Mouse (Mus musculus) liver, embryonic 12.5 days (tissue): ENCODE data around the gene Zfp1. TPM values are rescaled to one million over a fixed set of nuclear protein-coding genes. Genes with fewer than 3 reads are reported as not detected.
A peak's percentile ranks its signal among the peaks of the same experiment; 100 is the strongest.
"Not testable (repeated sequence)": the region's sequence is repeated elsewhere in the genome, so short reads cannot be mapped to it uniquely, and the experiment has no call there.

Source experiments
- ATAC-seq: fragments of 200-750 bp; cut with Nextera tagmentation; 2 replicates; pipeline ENCODE4 v1.8.0; 2017; ENCODE audit warnings: moderate number of reproducible peaks, mild to moderate bottlenecking, moderate library complexity
- H3K27ac ChIP-seq: fragments of 300-500 bp; sonication (generic); 2 replicates; pipeline ENCODE4 v1.5.1; 2016; ENCODE audit warnings: mild to moderate bottlenecking
- H3K27me3 ChIP-seq: fragments of 300-500 bp; sonication (generic); replicated peaks from 2 replicates; pipeline ENCODE4 v1.6.1; 2016; ENCODE audit warnings: mild to moderate bottlenecking, moderate library complexity
- H3K36me3 ChIP-seq: fragments of 300-500 bp; sonication (generic); 2 replicates; pipeline ENCODE4 v1.6.1; 2016; ENCODE audit warnings: mild to moderate bottlenecking, moderate library complexity
- H3K4me1 ChIP-seq: fragments of 300-500 bp; sonication (generic); 2 replicates; pipeline ENCODE4 v1.6.1; 2016
- H3K4me2 ChIP-seq: fragments of 300-500 bp; sonication (generic); 2 replicates; pipeline ENCODE4 v1.6.1; 2016; ENCODE audit warnings: mild to moderate bottlenecking, moderate library complexity
- H3K4me3 ChIP-seq: fragments of 300-500 bp; sonication (generic); 2 replicates; pipeline ENCODE4 v1.5.1; 2016; ENCODE audit warnings: mild to moderate bottlenecking, moderate library complexity
- H3K9ac ChIP-seq: fragments of 300-500 bp; sonication (generic); 2 replicates; pipeline ENCODE4 v1.6.1; 2016; ENCODE audit warnings: mild to moderate bottlenecking, moderate library complexity
- H3K9me3 ChIP-seq: fragments of 300-500 bp; sonication (generic); replicated peaks from 2 replicates; pipeline ENCODE4 v1.6.1; 2016; ENCODE audit warnings: mild to moderate bottlenecking, moderate library complexity
- WGBS: fragments of 180-500 bp; shearing (Covaris S2); methylation state at CpG from one replicate; pipeline ENCODE4 v1.1.7; 2016; ENCODE audit not compliant: insufficient replicate concordance; 5-methylcytosine and 5-hydroxymethylcytosine counted together
- polyA plus RNA-seq: library from polyadenylated mRNA; unstranded; fragments of >200 nt; fragmentation: Nextera tagmentation; extraction: Ambion mirVana; gene quantifications from 2 replicates; pipeline ENCODE4 v1.2.1, GENCODE M21; 2016

Gene Zfp1
- polyA plus RNA-seq, 1 experiment from 2014 or later: 8.4 TPM

DNA sequence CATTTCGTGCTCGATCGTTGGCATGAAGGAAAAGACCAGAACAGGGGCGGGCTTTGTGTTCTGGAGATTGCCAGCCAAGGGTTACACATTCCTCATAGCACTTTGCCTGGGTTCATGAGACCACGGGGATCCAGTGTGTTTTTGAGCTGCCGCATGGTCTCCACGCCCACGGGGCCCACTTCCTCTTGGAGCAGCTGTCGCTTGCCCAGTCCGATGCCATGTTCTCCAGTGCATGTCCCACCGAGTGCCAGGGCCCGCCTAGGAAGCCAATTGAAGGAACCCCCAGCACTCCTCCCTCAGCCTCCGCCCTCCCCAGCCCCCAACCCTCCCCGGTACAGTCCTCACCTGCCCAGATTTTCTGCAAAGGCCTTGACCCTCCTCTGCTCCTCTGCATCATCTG, 16.3 kb upstream of the Zfp1 start:
- no peak for ATAC-seq
- Histone ChIP-seq H3K4me3 (no peak overlapping the region), H3K36me3 (0 out of 2 replicates have a peak, but pooled peaks cover 3% of the 10 kb centered on the region), H3K9me3 (no peaks in the 10 kb centered on the region), H3K27me3 (peaks cover 3% of the 10 kb centered on the region; the same call in 1 of the 2 replicates), H3K27ac (no peak overlapping the region), H3K4me1 (peaks cover 22% of the 10 kb centered on the region), H3K4me2 (no peak overlapping the region), H3K9ac (no peak overlapping the region)
- WGBS: 73% methylated on average over 14 of the region's 14 CpGs

- Histone ChIP-seq H3K27ac (no peak overlapping the region), H3K4me3 (no peak overlapping the region), H3K36me3 (no peaks in the 10 kb centered on the region), H3K9me3 (no peaks in the 10 kb centered on the region), H3K4me1 (peaks cover 22% of the 10 kb centered on the region), H3K9ac (no peak overlapping the region), H3K4me2 (no peak overlapping the region), H3K27me3 (peaks cover 3% of the 10 kb centered on the region; the same call in 1 of the 2 replicates)
- 92% methylated on average over 9 of the region's 9 CpGs for WGBS
- ATAC-seq: no peak
These were observed 15.3 kb upstream of the Zfp1 start for GRCm38 (mm10) chr8:111627923-111628322.

DNA sequence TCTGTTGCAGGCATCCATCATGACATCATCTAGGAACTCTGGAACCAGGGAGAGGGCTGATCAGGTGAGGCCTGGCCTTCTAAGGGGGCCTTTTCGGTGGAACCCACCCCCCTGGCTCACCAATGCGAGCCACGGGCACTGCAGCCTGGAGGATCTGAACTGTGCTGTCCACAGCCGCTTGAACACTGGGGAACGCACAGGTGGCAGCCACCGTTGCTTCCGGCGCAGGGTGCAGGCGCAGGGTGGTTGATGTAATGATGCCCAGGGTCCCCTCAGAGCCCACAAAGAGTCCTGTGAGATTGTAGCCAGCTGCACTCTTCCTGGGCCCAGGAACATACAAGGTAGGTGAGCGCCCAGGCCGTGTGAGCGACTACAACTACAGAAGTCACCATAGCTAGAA, 14.8 kb upstream of the Zfp1 start:
- H3K27ac ChIP-seq: no peak overlapping the region
- H3K4me1 ChIP-seq: peaks cover 22% of the 10 kb centered on the region
- no peak overlapping the region for H3K4me2 ChIP-seq
- no peak for ATAC-seq
- H3K36me3 ChIP-seq: no peaks in the 10 kb centered on the region
- 0 out of 2 replicates have a peak, but pooled peaks cover under 1% of the 10 kb centered on the region for H3K9me3 ChIP-seq
- no peak overlapping the region for H3K9ac ChIP-seq
- WGBS: 84% methylated on average over 12 of the region's 12 CpGs
- H3K4me3 ChIP-seq: no peak overlapping the region
- peaks cover 3% of the 10 kb centered on the region; the same call in 1 of the 2 replicates for H3K27me3 ChIP-seq

DNA sequence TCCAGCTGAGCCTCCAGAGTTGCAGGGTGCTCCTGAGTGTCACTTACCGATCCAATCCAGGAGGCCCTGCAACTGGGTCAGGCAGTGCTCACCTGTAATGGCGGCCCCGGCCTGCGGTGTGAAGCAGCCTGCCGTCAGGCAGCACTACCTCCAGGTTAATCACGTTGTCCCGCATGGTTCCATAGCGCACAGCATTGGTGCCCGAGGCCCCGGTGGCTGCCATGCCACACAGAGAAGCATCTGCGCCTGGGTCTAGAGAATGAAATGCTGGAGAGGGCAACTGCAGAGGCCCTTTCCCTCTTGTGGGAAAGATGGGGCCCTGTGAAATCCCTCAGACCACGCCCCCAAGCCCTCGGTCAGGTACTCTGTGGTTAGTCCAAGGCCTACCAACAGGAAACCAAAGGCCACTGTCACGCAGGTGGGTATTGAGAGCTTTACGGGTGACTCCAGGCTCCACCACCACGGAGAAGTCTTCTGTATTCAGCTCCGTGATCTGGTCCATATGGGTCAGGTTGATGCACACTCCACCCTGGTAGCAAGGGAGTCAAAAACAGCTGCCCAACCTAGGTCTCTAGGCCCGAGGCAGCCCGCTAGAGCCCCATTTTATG, 14.2 kb upstream of the Zfp1 start:
- Histone ChIP-seq H3K4me1 (peaks cover 18% of the 10 kb centered on the region), H3K9me3 (0 out of 2 replicates have a peak, but pooled peaks cover 5% of the 10 kb centered on the region), H3K9ac (no peak overlapping the region), H3K4me3 (no peak overlapping the region), H3K27me3 (peaks cover 3% of the 10 kb centered on the region; the same call in 1 of the 2 replicates), H3K4me2 (no peak overlapping the region), H3K27ac (no peak overlapping the region), H3K36me3 (no peaks in the 10 kb centered on the region)
- 63% methylated on average over 19 of the region's 19 CpGs for WGBS
- no peak for ATAC-seq

DNA sequence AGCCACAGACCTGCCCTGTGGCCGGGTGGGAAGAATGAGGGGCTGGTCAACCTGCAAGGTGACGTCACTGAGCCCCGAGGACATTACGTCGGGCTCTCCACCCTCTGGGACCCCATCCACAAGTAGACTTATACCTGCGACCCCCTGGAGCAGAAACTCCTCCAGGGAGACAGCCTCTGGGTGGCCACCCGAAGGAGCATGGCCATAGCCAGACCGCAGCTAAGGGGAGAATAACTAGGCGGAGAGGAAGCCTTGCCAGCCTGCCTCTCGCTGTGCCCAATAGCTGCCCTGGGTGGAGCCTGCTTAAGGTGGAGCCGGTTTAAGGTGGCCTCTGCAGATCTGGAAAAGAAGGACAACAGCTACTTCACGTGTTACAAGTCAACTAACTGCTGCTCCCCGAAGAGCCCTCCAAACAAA, 13.1 kb upstream of the Zfp1 start, which contains the start of gene Ldhd:
TSS of gene Ldhd (minus strand) at position 270 of the 417 bp plus-strand sequence.
- Histone ChIP-seq H3K36me3 (no peaks in the 10 kb centered on the region), H3K27me3 (peaks cover 3% of the 10 kb centered on the region; the same call in 1 of the 2 replicates), H3K4me2 (peak within 1 kb of the TSS; percentile 51), H3K9me3 (0 out of 2 replicates have a peak, but pooled peaks cover 5% of the 10 kb centered on the region), H3K4me3 (peak within 1 kb of the TSS; percentile 29; the same call in 1 of the 2 replicates), H3K9ac (0 out of 2 replicates have a peak within 1 kb of the TSS, but pooled peaks have one; percentile 17), H3K4me1 (peaks cover 14% of the 10 kb centered on the region; the same call in 1 of the 2 replicates), H3K27ac (no peak within 1 kb of the TSS)
- WGBS: 40% methylated on average over 13 of the region's 13 CpGs
- ATAC-seq: 0 out of 2 replicates have a peak, but pooled peaks have one; percentile 27

DNA sequence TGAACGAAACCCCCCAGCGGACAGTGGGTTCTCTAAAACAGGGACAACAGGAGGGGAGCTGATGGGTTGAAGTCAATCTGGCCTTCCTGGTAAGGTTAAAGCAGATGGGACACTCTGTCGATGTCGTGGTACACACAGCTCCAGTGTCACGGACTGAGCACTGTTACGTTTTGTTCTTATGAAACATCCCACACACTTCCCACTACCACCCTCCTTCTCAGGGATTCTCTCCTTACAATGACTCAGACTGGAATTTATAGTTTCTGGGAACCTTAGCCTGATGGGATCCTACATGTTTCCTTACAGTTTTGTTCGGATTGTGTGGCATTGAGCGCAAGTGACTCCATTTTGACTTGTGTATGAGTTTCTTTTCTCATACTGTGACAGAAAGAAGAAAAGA, 11.6 kb upstream of the Zfp1 start:
- H3K9me3 ChIP-seq: 0 out of 2 replicates have a peak, but pooled peaks cover 5% of the 10 kb centered on the region
- peaks cover 14% of the 10 kb centered on the region; the same call in 1 of the 2 replicates for H3K4me1 ChIP-seq
- ATAC-seq: no peak
- H3K36me3 ChIP-seq: no peaks in the 10 kb centered on the region
- H3K27ac ChIP-seq: no peak overlapping the region
- peaks cover 3% of the 10 kb centered on the region; the same call in 1 of the 2 replicates for H3K27me3 ChIP-seq
- H3K9ac ChIP-seq: no peak overlapping the region
- no peak overlapping the region for H3K4me3 ChIP-seq
- WGBS: 78% methylated on average over 8 of the region's 8 CpGs
- no peak overlapping the region for H3K4me2 ChIP-seq

- Histone ChIP-seq H3K9me3 (0 out of 2 replicates have a peak, but pooled peaks cover 5% of the 10 kb centered on the region), H3K27ac (no peak overlapping the region), H3K4me2 (no peak overlapping the region), H3K36me3 (no peaks in the 10 kb centered on the region), H3K4me3 (no peak overlapping the region), H3K9ac (no peak overlapping the region), H3K4me1 (peaks cover 16% of the 10 kb centered on the region; the same call in 1 of the 2 replicates), H3K27me3 (peaks cover 3% of the 10 kb centered on the region; the same call in 1 of the 2 replicates)
- WGBS: 82% methylated on average over 3 of the region's 3 CpGs
- no peak for ATAC-seq
These were observed 10.2 kb upstream of the Zfp1 start for GRCm38 (mm10) chr8:111632976-111633375.

DNA sequence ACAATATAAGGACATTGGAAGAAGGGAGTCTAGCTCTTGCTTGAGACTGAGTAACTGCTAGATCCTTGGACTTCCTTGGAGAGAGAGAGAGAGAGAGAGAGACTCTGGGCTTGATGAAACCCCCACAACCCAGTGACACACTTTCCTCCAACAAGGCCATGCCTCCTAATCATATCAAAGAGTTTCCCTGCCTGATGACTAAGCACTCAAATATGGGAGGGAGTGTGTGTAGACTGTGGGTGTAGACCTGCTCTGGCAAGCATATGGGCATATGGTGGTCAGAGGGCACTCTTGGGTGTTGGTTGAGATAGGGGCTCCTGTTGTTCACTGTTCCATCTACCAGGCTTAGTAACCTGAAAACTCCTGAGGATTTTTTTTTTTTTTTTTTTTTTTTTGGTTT, 5.1 kb upstream of the Zfp1 start:
- Histone ChIP-seq H3K4me1 (peaks cover 18% of the 10 kb centered on the region), H3K36me3 (no peaks in the 10 kb centered on the region), H3K4me2 (no peak overlapping the region), H3K4me3 (no peak overlapping the region), H3K9ac (no peak overlapping the region), H3K27me3 (0 out of 2 replicates have a peak, but pooled peaks cover 6% of the 10 kb centered on the region), H3K27ac (no peak overlapping the region), H3K9me3 (0 out of 2 replicates have a peak, but pooled peaks cover 5% of the 10 kb centered on the region)
- peak; percentile 28; the same call in 1 of the 2 replicates for ATAC-seq

- Histone ChIP-seq H3K4me3 (no peak overlapping the region), H3K4me2 (no peak overlapping the region), H3K27ac (no peak overlapping the region), H3K9ac (no peak overlapping the region), H3K4me1 (peaks cover 31% of the 10 kb centered on the region), H3K9me3 (no peaks in the 10 kb centered on the region), H3K27me3 (0 out of 2 replicates have a peak, but pooled peaks cover 6% of the 10 kb centered on the region), H3K36me3 (no peaks in the 10 kb centered on the region)
- whole genome bisulfite sequencing: 83% methylated on average over 2 of the region's 2 CpGs
- ATAC-seq: no peak
These were observed 2.1 kb upstream of the Zfp1 start for GRCm38 (mm10) chr8:111641064-111641463.

DNA sequence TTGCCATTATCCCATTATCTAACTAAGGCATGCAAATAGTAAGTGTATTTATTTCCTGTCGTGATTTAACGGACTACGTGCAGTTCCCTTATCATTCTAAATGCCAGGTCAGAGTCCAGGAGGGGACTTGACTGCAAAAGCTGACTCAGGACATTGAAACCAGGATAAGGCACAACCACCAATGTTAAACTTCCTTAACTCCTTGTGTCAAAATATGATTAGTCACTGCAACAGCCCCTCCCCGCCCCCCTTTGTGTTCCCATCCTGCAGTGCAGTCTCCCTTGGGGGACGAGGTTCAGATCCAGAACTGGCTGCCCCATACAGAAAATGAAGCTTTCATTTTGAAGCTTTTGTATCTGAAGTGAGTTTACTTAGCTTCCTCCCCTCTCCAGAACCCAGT, 705 bp upstream of the Zfp1 start:
- no peaks in the 10 kb centered on the region for H3K36me3 ChIP-seq
- H3K9ac ChIP-seq: peak overlapping the region; percentile 59

DNA sequence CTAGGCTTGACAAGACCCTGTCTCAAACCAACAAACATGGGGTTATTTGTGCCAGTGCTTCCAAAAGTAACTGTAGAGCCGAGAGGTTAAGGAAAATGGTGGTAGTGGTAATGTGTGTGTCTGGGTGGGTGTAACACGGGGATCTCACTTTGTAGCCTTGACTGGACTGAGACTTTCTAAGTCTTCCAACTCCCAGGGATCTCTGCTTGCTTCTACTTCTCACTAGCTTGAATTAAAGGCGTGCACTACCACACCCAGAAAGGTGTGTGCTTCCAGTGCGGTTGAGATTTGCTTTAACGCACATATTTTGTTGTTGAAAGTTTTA, 300 bp upstream of the Zfp1 start:
- Histone ChIP-seq H3K9me3 (no peaks in the 10 kb centered on the region), H3K27me3 (0 out of 2 replicates have a peak, but pooled peaks cover 6% of the 10 kb centered on the region), H3K9ac (peak overlapping the region; percentile 59), H3K4me1 (peaks cover 35% of the 10 kb centered on the region), H3K27ac (peak overlapping the region; percentile 94), H3K4me3 (peak overlapping the region; percentile 79), H3K4me2 (peak overlapping the region; percentile 97), H3K36me3 (no peaks in the 10 kb centered on the region)
- 3% methylated on average over 5 of the region's 5 CpGs for WGBS
- peak; percentile 50 for ATAC-seq

More for the DNA sequence above, 705 bp upstream of the Zfp1 start:
- Histone ChIP-seq H3K9me3 (no peaks in the 10 kb centered on the region), H3K4me3 (peak overlapping the region; percentile 79), H3K27ac (peak overlapping the region; percentile 94), H3K4me1 (peaks cover 33% of the 10 kb centered on the region), H3K4me2 (peak overlapping the region; percentile 97), H3K27me3 (0 out of 2 replicates have a peak, but pooled peaks cover 6% of the 10 kb centered on the region)
- ATAC-seq: 0 out of 2 replicates have a peak, but pooled peaks have one; percentile 16
- WGBS: 5% methylated on average over 5 of the region's 5 CpGs

DNA sequence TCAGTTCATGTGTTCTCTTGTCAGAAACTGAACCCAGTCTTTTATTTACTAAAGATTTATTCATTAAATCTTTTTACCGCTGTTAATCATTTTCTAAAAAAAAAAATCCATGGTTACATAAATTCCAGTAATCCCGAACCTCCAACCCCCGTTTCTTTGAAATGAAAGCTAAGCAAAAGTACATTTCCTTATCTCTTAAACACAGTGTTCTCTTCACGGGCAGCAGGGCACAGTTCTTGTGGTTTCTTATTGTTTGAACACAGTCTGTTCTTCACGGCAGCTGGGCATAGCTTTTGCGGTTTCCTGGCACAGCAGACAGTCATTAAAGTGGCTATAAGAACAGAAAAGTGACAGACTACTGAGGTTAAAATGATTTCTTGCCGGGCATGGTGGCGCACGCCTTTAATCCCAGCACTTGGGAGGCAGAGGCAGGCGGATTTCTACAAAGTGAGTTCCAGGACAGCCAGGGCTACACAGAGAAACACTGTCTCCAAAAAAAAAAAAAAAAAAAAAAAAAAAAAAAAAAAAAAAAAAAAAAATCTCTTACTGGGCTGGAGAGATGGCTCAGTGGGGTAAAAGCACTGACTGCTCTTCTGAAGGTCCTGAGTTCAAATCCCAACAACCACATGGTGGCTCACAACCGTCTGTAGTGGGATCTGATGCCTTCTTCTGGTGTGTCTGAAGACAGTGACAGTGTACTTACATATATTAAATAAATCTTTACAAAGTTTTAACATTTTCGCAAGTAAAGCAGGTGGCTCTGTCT, 1.3 kb downstream of the Zfp1 start:
- H3K9me3 ChIP-seq, H3K27me3 ChIP-seq, H3K36me3 ChIP-seq, ATAC-seq: not testable (repeated sequence)
- peaks cover 45% of the 10 kb centered on the region for H3K4me1 ChIP-seq
- H3K9ac ChIP-seq: peak overlapping the region; percentile 82
- peak overlapping the region; percentile 97 for H3K4me2 ChIP-seq
- 21% methylated on average over 12 of the region's 12 CpGs for WGBS
- H3K27ac ChIP-seq: peak overlapping the region; percentile 94
- peak overlapping the region; percentile 79 for H3K4me3 ChIP-seq
